Mouse (Mus musculus) lung, postnatal 0 days (tissue): ENCODE results near the gene Cfap221. TPM values are rescaled to one million over a fixed set of nuclear protein-coding genes. Genes with fewer than 3 reads are reported as not detected.
A peak's percentile ranks its signal among the peaks of the same experiment; 100 is the strongest.

ENCODE experiments used
- ATAC-seq: fragments of 200-750 bp; cut with Nextera tagmentation; 2 replicates; pipeline ENCODE4 v1.8.0; 2017; ENCODE audit warnings: moderate library complexity
- DNase-seq: peaks from one replicate; pipeline ENCODE4 v3.0.0-alpha.2; 2016; ENCODE audit warnings: low spot score
- H3K27ac ChIP-seq: fragments of 300-500 bp; sonication (generic); 2 replicates; pipeline ENCODE4 v1.5.1; 2014; ENCODE audit warnings: antibody characterized with exemption, mild to moderate bottlenecking, low read length, mixed read lengths
- H3K27me3 ChIP-seq: fragments of 300-500 bp; sonication (generic); replicated peaks from 2 replicates; pipeline ENCODE4 v1.6.1; 2014; ENCODE audit warnings: low read length, mixed read lengths; ENCODE audit not compliant: insufficient read depth
- H3K36me3 ChIP-seq: fragments of 300-500 bp; sonication (generic); 2 replicates; pipeline ENCODE4 v1.6.1; 2014; ENCODE audit warnings: low read length, mixed read lengths; ENCODE audit not compliant: insufficient read depth
- H3K4me1 ChIP-seq: fragments of 300-500 bp; sonication (generic); 2 replicates; pipeline ENCODE4 v1.6.1; 2014; ENCODE audit warnings: antibody characterized with exemption, low read depth, low read length, mixed read lengths; ENCODE audit not compliant: insufficient read depth
- H3K4me2 ChIP-seq: fragments of 300-500 bp; sonication (generic); replicated peaks from 2 replicates; pipeline ENCODE4 v1.6.1; 2014; ENCODE audit warnings: low read depth, mild to moderate bottlenecking, low read length, moderate library complexity, mixed read lengths
- H3K4me3 ChIP-seq: fragments of 300-500 bp; sonication (generic); 2 replicates; pipeline ENCODE4 v1.5.1; 2014; ENCODE audit warnings: low read depth, low read length
- H3K9ac ChIP-seq: fragments of 300-500 bp; sonication (generic); replicated peaks from 2 replicates; pipeline ENCODE4 v1.6.1; 2014; ENCODE audit warnings: low read depth, mild to moderate bottlenecking
- H3K9me3 ChIP-seq: fragments of 300-500 bp; sonication (generic); 2 replicates; pipeline ENCODE4 v1.6.1; 2016; ENCODE audit warnings: low read length, mixed read lengths
- CTCF ChIP-seq: IDR thresholded peaks from 2 replicates; pipeline ENCODE4 v1.5.1; 2016; ENCODE audit warnings: antibody characterized with exemption, mild to moderate bottlenecking
- EP300 ChIP-seq: IDR thresholded peaks from 2 replicates; pipeline ENCODE4 v1.6.1; 2016; ENCODE audit warnings: antibody characterized with exemption, mild to moderate bottlenecking, control low read depth
- WGBS: fragments of 180-500 bp; shearing (Covaris S2); extraction: QIAGEN DNeasy Blood & Tissue Kit; methylation state at CpG from one replicate; pipeline ENCODE4 v1.1.7; 2014; 5-methylcytosine and 5-hydroxymethylcytosine counted together
- polyA plus RNA-seq: library from polyadenylated mRNA; unstranded; fragments of >200 nt; fragmentation: Nextera tagmentation; extraction: Ambion mirVana; gene quantifications from 2 replicates; pipeline ENCODE4 v1.2.1, GENCODE M21; 2015

Cfap221 gene
- polyA plus RNA-seq, 1 experiment from 2014 or later = 0.39 TPM

DNA sequence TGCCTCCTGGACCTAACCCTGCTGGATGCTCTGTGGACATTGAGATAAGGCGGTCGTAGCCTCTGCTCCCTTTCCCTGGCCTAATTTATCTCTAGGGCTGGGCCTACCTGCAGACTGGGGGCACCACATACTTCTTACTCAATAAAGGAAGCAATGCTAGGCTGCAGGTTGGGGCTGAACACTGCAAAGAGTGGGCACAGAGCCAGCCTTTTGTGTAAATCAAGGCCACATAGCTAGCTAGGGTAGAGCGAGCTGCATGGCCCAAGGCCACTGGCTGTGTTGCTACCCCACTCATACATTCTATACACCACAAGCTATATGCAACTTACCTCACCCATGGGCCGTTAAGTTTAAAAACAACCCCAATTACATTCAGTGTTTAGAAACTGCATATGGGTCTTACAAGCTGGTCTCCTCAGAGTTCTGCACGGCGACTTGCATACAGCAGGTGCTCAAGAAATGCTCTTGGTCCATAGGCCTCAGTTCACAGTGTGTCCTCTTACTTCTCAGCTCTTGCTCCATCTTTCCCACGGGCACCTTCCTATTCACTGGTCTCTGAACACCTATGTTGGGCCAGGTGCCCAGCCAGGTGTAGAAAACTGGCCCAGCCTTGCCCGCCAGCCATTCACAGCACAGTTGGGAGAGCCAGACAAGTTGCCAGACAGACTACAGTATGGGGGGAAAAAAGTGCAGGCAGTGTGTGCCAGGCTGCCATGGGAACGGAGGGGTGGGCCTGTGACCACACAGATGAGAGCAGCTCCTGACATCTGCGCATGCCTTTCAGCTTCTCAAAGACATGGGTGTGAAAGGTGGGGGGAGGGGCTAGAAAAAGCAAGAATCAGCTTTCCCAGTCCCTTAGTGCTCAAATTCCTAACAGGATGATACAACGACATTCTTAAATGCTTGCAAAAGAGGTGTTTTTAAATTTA is 97.6 kb downstream of the Cfap221 start:
- H3K4me1 ChIP-seq = no peaks in the 10 kb centered on the region
- no peak overlapping the region for H3K4me3 ChIP-seq
- H3K4me2 ChIP-seq = no peak overlapping the region
- H3K9ac ChIP-seq = no peak overlapping the region
- no peak for TF ChIP-seq EP300
- no peak for TF ChIP-seq CTCF
- DNase-seq (no peak), ATAC-seq (peak; percentile 37)
- H3K9me3 ChIP-seq = no peaks in the 10 kb centered on the region
- WGBS = 63% methylated on average over 11 of the region's 11 CpGs
- no peaks in the 10 kb centered on the region for H3K36me3 ChIP-seq
- H3K27ac ChIP-seq = no peak overlapping the region
- H3K27me3 ChIP-seq = no peaks in the 10 kb centered on the region

DNA sequence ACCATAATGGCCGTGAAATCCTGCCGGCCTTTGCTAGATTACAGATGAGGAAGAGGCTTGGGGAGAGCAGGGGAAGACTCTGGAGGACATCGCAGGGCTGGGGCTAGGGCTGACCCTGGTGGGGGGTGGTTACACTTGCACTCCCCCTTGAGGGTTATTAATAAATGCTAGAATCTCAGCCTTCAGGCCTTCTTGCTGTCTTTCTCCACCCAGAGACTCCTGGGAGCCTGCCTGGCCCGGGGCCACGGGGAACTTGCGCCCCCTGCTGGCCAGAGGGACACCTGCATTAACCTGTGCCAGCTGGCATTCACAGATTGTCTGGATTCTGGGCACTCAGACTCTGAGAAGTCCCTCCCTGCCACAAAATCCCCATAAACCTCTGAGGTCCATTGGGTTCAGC is 102.1 kb downstream of the Cfap221 start:
- Histone ChIP-seq H3K4me3 (no peak overlapping the region), H3K9me3 (no peaks in the 10 kb centered on the region), H3K27ac (no peak overlapping the region), H3K4me2 (no peak overlapping the region), H3K27me3 (no peaks in the 10 kb centered on the region), H3K36me3 (no peaks in the 10 kb centered on the region), H3K4me1 (no peaks in the 10 kb centered on the region), H3K9ac (no peak overlapping the region)
- DNase-seq (peak; percentile 81), ATAC-seq (peak; percentile 67)
- 27% methylated on average over 6 of the region's 6 CpGs for WGBS
- TF ChIP-seq EP300 (no peak), CTCF (peak; percentile 94)

DNA sequence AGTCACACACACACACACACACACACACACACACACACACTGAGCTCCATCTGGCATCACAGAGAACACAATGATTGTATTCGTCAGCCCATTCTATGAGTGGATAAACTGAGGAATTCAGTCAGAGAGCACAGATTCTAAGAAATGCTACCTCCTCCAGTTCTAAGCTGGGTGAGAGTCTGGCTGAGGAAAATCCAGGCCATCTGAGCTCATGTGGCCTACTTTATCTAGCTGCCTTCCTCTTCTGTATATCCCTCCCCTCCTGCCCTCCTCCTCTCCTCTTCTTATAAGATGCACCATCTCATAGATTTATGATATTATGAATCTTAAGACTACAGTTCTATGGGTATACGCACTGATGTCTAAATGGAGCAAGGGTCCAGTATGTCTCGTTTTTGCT is 103.4 kb downstream of the Cfap221 start:
- no peak for DNase-seq
- Histone ChIP-seq H3K27me3 (no peaks in the 10 kb centered on the region), H3K27ac (no peak overlapping the region), H3K4me3 (no peak overlapping the region), H3K4me2 (no peak overlapping the region), H3K9me3 (no peaks in the 10 kb centered on the region), H3K9ac (no peak overlapping the region), H3K4me1 (no peaks in the 10 kb centered on the region), H3K36me3 (no peaks in the 10 kb centered on the region)
- ATAC-seq = no peak
- WGBS = 78% methylated on average over 3 of the region's 3 CpGs
- TF ChIP-seq CTCF (no peak), EP300 (no peak)

DNA sequence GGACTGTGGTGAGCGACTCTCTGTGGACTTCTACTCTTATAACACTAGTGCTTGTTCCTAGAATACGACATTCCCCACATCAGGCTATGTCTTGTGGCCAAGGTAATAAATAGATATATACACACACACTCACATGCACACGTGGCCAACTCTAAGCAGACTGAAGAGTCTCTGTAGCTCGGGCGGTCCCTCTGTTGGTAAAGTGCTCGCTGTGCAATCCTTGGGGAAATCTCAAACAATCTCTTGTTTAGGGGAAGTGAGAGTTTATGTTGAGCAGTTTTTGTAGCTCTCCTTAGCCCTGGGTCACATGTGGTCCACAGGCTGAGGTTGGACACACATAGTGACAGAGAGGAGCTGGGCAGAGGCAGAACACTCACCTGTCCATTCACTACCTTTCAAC is 104.1 kb downstream of the Cfap221 start:
- Histone ChIP-seq H3K36me3 (no peaks in the 10 kb centered on the region), H3K9me3 (no peaks in the 10 kb centered on the region), H3K4me2 (no peak overlapping the region), H3K27me3 (no peaks in the 10 kb centered on the region), H3K4me1 (no peaks in the 10 kb centered on the region), H3K9ac (no peak overlapping the region), H3K27ac (no peak overlapping the region), H3K4me3 (no peak overlapping the region)
- 44% methylated on average over 6 of the region's 6 CpGs for WGBS
- peak; percentile 22; the same call in 1 of the 2 replicates for ATAC-seq
- no peak for TF ChIP-seq EP300
- peak; percentile 39 for TF ChIP-seq CTCF
- DNase-seq = no peak

DNA sequence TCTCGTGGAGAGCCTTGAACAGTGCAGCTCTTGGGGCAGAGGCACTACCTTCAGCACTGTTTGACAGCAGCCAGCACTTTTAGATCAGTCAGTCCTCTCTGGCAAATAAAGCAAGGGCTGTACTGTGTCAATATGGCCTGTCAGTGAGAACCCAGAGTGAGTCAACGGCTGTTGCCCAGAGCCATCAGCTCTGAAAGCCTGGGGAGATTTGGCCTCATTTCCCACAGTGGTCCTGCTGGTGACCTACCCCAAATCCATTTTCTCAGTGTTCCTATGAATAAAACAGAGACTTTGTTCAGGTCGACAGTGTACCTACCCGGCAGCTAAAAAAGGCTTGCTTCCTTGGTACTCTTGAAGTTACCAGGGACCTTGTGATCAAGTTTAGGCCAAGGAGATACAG is 105.2 kb downstream of the Cfap221 start:
- H3K4me1 ChIP-seq = no peaks in the 10 kb centered on the region; the same call in 1 of the 2 replicates
- 59% methylated on average over 4 of the region's 4 CpGs for WGBS
- no peak overlapping the region for H3K4me3 ChIP-seq
- H3K27me3 ChIP-seq = no peaks in the 10 kb centered on the region
- H3K9me3 ChIP-seq = no peaks in the 10 kb centered on the region
- ATAC-seq = no peak
- H3K9ac ChIP-seq = no peak overlapping the region
- no peaks in the 10 kb centered on the region for H3K36me3 ChIP-seq
- no peak overlapping the region for H3K27ac ChIP-seq
- no peak for DNase-seq
- TF ChIP-seq CTCF (no peak), EP300 (no peak)
- H3K4me2 ChIP-seq = no peak overlapping the region

DNA sequence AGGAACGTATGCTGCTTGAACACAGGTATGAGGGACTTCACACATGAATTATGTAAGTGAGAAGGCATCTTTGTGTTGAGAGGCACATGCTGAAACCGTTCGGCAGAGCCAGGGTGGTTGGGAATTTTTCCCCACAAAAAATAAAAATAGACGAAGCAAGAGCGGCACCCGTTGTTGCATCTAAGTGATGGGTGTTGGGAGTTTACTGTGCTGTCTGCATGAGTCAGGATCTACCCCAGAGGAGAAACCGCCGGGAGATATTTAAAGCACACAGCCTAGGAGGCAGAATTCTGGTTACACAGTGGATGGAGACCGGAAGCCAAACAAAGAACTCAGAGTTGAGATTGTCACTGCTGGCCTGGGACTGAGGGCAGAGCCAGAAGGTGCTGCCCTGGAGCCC is 105.9 kb downstream of the Cfap221 start:
- Histone ChIP-seq H3K4me2 (no peak overlapping the region), H3K4me3 (no peak overlapping the region), H3K27me3 (no peaks in the 10 kb centered on the region), H3K36me3 (no peaks in the 10 kb centered on the region), H3K4me1 (no peaks in the 10 kb centered on the region; the same call in 1 of the 2 replicates), H3K9me3 (no peaks in the 10 kb centered on the region), H3K9ac (no peak overlapping the region), H3K27ac (no peak overlapping the region)
- 78% methylated on average over 9 of the region's 9 CpGs for WGBS
- no peak for DNase-seq
- TF ChIP-seq EP300 (no peak), CTCF (no peak)
- ATAC-seq = no peak
